Mouse (Mus musculus): Measurements from ENCODE around the gene Klhl3.
A peak's percentile ranks its signal among the peaks of the same experiment; 100 is the strongest.

- peak; percentile 9; the same call in 1 of the 2 replicates for TF ChIP-seq CTCF (IDR thresholded peaks at IDR 0.05; ENCODE audit: control insufficient read depth, insufficient read depth, insufficient replicate concordance, low read depth, low read length)
- peak; percentile 52; the same call in 1 of the 2 replicates for TF ChIP-seq POLR2A (IDR thresholded peaks at IDR 0.05; ENCODE audit: control insufficient read depth, low read depth, low read length)
These were observed 44.2 kb upstream of the Klhl3 start, which contains the start of gene Idnk for GRCm38 (mm10) chr13:58157447-58158098.
